Mouse (Mus musculus): Measurements from ENCODE around the gene Vmn1r235. TPM values are rescaled to one million over a fixed set of nuclear protein-coding genes. Genes with fewer than 3 reads are reported as not detected.
"Not testable (repeated sequence)": the region's sequence is repeated elsewhere in the genome, so short reads cannot be mapped to it uniquely, and the experiment has no call there.

The Vmn1r235 gene
- not detected in 2 replicates for polyA plus RNA-seq (2015; fragmentation: Nextera tagmentation; extraction: Ambion mirVana)

DNA sequence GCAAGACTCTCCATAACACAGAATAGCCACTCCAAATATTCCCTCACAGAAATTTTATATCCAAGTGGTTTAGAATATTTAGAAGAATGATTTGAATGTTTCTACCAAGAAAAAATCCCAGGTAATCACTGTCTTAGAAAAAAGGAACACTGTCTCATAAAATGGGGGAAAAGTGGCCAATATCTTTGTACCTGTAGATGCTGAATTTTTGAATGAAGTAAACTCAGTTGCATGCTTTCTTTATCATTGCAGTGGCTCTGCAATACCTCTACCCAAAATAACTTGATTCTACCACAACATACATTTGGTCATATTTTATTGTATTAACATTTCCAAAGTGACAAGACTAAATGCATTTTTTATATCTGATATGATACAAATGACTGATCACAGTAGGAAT lies at the start of gene Vmn1r235:
Gene Vmn1r235 (plus strand): TSS at position 301 of the 400 bp plus-strand sequence.
- Histone ChIP-seq H3K27me3 (ENCODE audit: control insufficient read depth, insufficient read depth, low read depth, low read length) (no peaks in the 10 kb centered on the region), H3K4me2 (ENCODE audit: low read depth, low read length) (no peak within 1 kb of the TSS), H3K27ac (ENCODE audit: low read length) (no peak within 1 kb of the TSS), H3K4me3 (ENCODE audit: low read length) (no peak within 1 kb of the TSS), H3K36me3 (ENCODE audit: control insufficient read depth, insufficient read depth, low read length) (no peaks in the 10 kb centered on the region), H3K9ac (ENCODE audit: low read length) (no peak within 1 kb of the TSS), H3K9me3 (ENCODE audit: control insufficient read depth, low read length) (no peaks in the 10 kb centered on the region), H3K4me1 (replicated peaks; ENCODE audit: control insufficient read depth, insufficient read depth, low read length) (no peaks in the 10 kb centered on the region)
- no peak for ATAC-seq (ENCODE audit: low read depth)

DNA sequence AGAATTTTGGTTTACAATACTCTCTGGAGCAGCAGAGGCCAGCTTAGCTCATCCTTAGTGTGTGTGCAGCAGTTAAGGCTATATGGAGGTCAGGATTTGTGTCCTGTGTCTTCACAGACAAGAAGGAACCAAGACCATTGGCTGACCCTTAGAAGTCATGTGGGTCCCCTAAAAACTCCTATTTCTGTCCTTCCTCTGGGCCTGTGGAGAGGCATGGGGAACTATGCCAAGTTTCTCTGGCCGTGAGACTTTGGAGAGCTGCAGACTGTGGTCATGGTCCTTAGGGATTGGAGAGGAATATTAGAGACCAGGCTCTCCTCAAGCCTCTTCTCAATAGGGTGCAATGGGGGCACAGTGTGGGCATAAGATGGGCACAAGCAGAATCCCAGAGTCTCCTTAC lies 45.1 kb upstream of the Vmn1r235 start:
- H3K9me3 ChIP-seq (ENCODE audit: control insufficient read depth, low read length); H3K9ac ChIP-seq (ENCODE audit: low read length); H3K4me2 ChIP-seq (ENCODE audit: low read depth, low read length); H3K4me3 ChIP-seq (ENCODE audit: low read length); H3K27me3 ChIP-seq (ENCODE audit: control insufficient read depth, insufficient read depth, low read depth, low read length); H3K36me3 ChIP-seq (ENCODE audit: control insufficient read depth, insufficient read depth, low read length); ATAC-seq (ENCODE audit: low read depth); H3K4me1 ChIP-seq (replicated peaks; ENCODE audit: control insufficient read depth, insufficient read depth, low read length); H3K27ac ChIP-seq (ENCODE audit: low read length): not testable (repeated sequence)
- WGBS = 47% methylated on average over 1 of the region's 1 CpGs

DNA sequence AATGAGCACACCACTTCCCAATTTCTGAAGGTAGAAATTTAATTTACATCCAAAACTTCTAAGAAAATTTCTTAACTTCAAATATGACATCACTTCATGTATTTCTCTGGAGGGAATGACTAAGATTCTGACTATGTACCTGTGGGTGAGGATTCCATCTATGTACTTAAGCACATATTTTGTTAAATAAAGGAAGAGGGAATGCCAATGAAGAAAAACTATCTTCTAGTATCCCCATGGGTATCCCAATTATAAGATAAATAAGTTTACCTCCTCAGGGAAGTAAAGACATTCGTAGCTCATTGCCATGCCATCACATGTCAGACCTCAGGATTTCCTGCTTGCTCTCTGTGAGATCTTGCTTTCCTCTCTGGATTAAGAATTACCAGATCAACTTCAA lies 30.4 kb upstream of the Vmn1r235 start, which contains the start of gene Vmn1r234:
Gene Vmn1r234 (plus strand): TSS at position 301 of the 400 bp plus-strand sequence.
- ATAC-seq (ENCODE audit: low read depth) = no peak
- no peak within 1 kb of the TSS for H3K4me2 ChIP-seq (ENCODE audit: low read depth, low read length)
- H3K27ac ChIP-seq (ENCODE audit: low read length) = no peak within 1 kb of the TSS
- H3K27me3 ChIP-seq (ENCODE audit: control insufficient read depth, insufficient read depth, low read depth, low read length) = no peaks in the 10 kb centered on the region
- H3K36me3 ChIP-seq (ENCODE audit: control insufficient read depth, insufficient read depth, low read length) = no peaks in the 10 kb centered on the region
- H3K9me3 ChIP-seq (ENCODE audit: control insufficient read depth, low read length) = no peaks in the 10 kb centered on the region
- no peaks in the 10 kb centered on the region for H3K4me1 ChIP-seq (replicated peaks; ENCODE audit: control insufficient read depth, insufficient read depth, low read length)
- WGBS = 77% methylated on average over 1 of the region's 1 CpGs
- H3K4me3 ChIP-seq (ENCODE audit: low read length) = no peak within 1 kb of the TSS
- no peak within 1 kb of the TSS for H3K9ac ChIP-seq (ENCODE audit: low read length)

DNA sequence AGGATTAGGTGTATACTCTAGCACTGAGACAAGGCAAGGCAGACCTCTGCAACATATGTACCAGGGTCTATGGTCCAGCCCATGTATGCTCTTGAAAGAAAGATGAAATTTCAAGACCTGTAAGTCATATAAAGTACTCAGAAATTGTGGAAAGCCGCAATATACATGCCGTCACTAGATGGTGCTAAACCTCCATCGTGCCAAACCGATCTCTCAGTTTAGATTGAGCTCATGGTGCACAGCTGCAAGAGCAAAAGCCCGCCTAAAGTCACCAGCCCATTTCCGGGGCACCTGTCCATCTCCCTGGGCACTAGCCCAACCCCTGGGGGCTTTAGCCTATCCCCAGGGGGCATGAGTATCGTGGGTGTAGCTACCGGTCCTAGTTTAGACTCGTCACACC lies 24.6 kb upstream of the Vmn1r235 start:
- ATAC-seq (ENCODE audit: low read depth) = no peak
- Histone ChIP-seq H3K9ac (ENCODE audit: low read length) (no peak overlapping the region), H3K4me1 (replicated peaks; ENCODE audit: control insufficient read depth, insufficient read depth, low read length) (no peaks in the 10 kb centered on the region), H3K27ac (ENCODE audit: low read length) (no peak overlapping the region), H3K4me2 (ENCODE audit: low read depth, low read length) (no peak overlapping the region), H3K27me3 (ENCODE audit: control insufficient read depth, insufficient read depth, low read depth, low read length) (no peaks in the 10 kb centered on the region), H3K4me3 (ENCODE audit: low read length) (no peak overlapping the region), H3K9me3 (ENCODE audit: control insufficient read depth, low read length) (no peaks in the 10 kb centered on the region), H3K36me3 (ENCODE audit: control insufficient read depth, insufficient read depth, low read length) (no peaks in the 10 kb centered on the region)
- 25% methylated on average over 9 of the region's 9 CpGs for WGBS

DNA sequence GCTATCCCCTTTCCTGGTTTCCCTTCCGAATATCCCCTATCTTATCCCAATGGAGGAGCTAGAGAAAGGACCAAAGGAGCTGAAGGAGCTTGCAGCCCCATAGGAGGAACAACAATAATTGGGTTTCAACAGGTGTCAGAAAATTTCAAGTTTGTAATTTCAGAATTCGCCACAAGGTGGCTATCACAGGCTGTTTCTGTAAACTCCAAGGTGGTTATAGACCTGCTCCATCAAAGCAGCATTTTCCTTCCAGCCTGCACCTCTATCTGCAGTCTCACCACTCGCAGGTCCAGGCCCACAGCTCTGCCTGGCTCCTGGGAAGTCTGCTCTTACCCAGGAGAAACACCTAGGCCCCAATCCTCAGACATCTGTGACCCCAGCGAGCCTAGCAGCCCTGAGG lies 15.9 kb downstream of the Vmn1r235 start:
- Histone ChIP-seq H3K4me2 (ENCODE audit: low read depth, low read length) (no peak overlapping the region), H3K27me3 (ENCODE audit: control insufficient read depth, insufficient read depth, low read depth, low read length) (no peaks in the 10 kb centered on the region), H3K4me3 (ENCODE audit: low read length) (no peak overlapping the region), H3K9ac (ENCODE audit: low read length) (no peak overlapping the region), H3K4me1 (replicated peaks; ENCODE audit: control insufficient read depth, insufficient read depth, low read length) (no peaks in the 10 kb centered on the region), H3K9me3 (ENCODE audit: control insufficient read depth, low read length) (no peaks in the 10 kb centered on the region), H3K27ac (ENCODE audit: low read length) (no peak overlapping the region), H3K36me3 (ENCODE audit: control insufficient read depth, insufficient read depth, low read length) (no peaks in the 10 kb centered on the region)
- ATAC-seq (ENCODE audit: low read depth) = no peak
- 6% methylated on average over 4 of the region's 4 CpGs for WGBS

DNA sequence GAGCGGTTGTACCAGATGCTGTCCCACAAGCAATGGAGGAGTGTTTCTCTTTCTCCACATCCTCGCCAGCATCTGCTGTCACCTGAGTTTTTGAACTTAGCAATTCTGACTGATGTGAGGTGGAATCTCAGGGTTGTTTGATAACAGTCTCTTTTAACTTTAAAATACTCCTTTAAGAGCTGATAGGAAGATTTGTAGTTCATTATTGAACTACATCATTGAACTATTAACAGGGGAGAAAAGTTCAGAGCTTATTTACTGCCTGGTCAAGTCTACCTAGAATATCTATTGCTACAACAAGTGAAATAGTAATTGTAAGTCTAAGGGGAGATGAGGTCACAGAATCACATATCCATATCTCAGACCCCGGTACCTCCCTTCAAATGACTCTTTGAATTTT lies 26.4 kb downstream of the Vmn1r235 start, which contains the start of gene Vmn1r236:
Gene Vmn1r236 (plus strand): TSS at position 301 of the 400 bp plus-strand sequence.
- no peak within 1 kb of the TSS for H3K4me3 ChIP-seq (ENCODE audit: low read length)
- H3K4me1 ChIP-seq (replicated peaks; ENCODE audit: control insufficient read depth, insufficient read depth, low read length) = no peaks in the 10 kb centered on the region
- H3K36me3 ChIP-seq (ENCODE audit: control insufficient read depth, insufficient read depth, low read length) = no peaks in the 10 kb centered on the region
- no peak within 1 kb of the TSS for H3K4me2 ChIP-seq (ENCODE audit: low read depth, low read length)
- no peak for ATAC-seq (ENCODE audit: low read depth)
- H3K9me3 ChIP-seq (ENCODE audit: control insufficient read depth, low read length) = no peaks in the 10 kb centered on the region
- no peak within 1 kb of the TSS for H3K9ac ChIP-seq (ENCODE audit: low read length)
- H3K27ac ChIP-seq (ENCODE audit: low read length) = no peak within 1 kb of the TSS
- no peaks in the 10 kb centered on the region for H3K27me3 ChIP-seq (ENCODE audit: control insufficient read depth, insufficient read depth, low read depth, low read length)
- 70% methylated on average over 3 of the region's 3 CpGs for WGBS

DNA sequence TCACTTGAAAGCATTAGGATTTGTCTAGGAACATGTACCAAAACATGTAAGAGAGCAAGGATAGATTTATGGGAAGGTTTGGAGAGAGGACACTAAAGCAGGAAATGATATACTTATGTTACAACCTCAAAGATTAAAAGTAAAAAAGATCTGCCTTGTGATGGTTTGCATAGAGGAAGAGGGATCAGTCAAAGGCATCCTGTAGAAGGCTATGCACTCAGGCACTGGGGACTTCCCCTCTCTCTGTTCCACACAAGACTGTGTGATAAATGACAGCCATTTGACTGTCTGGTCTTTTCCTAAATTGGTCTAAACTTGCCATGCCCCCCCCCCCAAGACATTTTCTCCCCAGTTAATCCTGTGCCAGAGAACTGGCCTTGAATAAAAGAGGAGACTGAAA lies 28.2 kb downstream of the Vmn1r235 start:
- Histone ChIP-seq H3K27me3 (ENCODE audit: control insufficient read depth, insufficient read depth, low read depth, low read length) (no peaks in the 10 kb centered on the region), H3K4me2 (ENCODE audit: low read depth, low read length) (no peak overlapping the region), H3K27ac (ENCODE audit: low read length) (no peak overlapping the region), H3K9me3 (ENCODE audit: control insufficient read depth, low read length) (no peaks in the 10 kb centered on the region), H3K4me3 (ENCODE audit: low read length) (no peak overlapping the region), H3K9ac (ENCODE audit: low read length) (no peak overlapping the region), H3K4me1 (replicated peaks; ENCODE audit: control insufficient read depth, insufficient read depth, low read length) (no peaks in the 10 kb centered on the region), H3K36me3 (ENCODE audit: control insufficient read depth, insufficient read depth, low read length) (no peaks in the 10 kb centered on the region)
- ATAC-seq (ENCODE audit: low read depth) = no peak

DNA sequence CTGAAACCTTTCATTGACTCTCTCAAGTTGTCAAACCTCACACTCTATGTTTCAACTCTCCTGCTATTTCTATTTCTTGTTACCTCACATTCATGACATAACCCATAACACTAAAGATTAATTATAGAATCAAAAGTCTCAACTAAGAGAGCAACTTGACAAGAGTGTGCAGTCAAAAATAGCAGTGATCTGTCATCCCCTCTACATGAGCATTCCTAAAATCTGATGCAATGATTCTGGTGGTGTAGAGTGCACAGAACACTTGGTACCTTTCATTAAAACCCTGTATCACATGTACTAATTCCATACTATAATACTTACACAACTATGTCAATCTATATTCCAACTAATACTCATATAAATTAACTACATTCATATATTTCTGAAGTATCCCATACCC lies 33.5 kb downstream of the Vmn1r235 start:
- Histone ChIP-seq H3K4me2 (ENCODE audit: low read depth, low read length) (no peak overlapping the region), H3K27ac (ENCODE audit: low read length) (no peak overlapping the region), H3K4me1 (replicated peaks; ENCODE audit: control insufficient read depth, insufficient read depth, low read length) (no peaks in the 10 kb centered on the region), H3K36me3 (ENCODE audit: control insufficient read depth, insufficient read depth, low read length) (no peaks in the 10 kb centered on the region), H3K4me3 (ENCODE audit: low read length) (no peak overlapping the region), H3K9ac (ENCODE audit: low read length) (no peak overlapping the region), H3K27me3 (ENCODE audit: control insufficient read depth, insufficient read depth, low read depth, low read length) (no peaks in the 10 kb centered on the region), H3K9me3 (ENCODE audit: control insufficient read depth, low read length) (no peaks in the 10 kb centered on the region)
- no peak for ATAC-seq (ENCODE audit: low read depth)

DNA sequence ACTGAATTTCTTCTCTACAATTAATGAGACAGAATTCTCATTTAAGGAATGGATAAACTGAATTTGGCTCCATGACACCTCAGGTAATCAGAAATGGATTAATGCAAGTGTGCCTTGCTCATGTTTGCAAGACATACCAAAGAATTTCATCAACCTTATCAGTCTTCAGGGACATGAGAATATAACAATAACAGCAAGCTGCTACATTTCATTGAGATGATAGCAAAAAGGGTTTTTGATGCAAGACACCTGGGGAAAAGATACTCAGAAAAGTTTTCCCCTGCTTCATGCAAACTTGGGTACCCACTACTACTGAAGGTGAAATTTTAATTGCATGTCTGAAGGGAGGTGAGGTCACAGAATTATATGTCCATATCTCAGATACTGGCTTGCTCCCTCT lies 55.4 kb downstream of the Vmn1r235 start, which contains the start of gene Vmn1r237:
Gene Vmn1r237 (plus strand): TSS at position 301 of the 400 bp plus-strand sequence.
- no peaks in the 10 kb centered on the region for H3K27me3 ChIP-seq (ENCODE audit: control insufficient read depth, insufficient read depth, low read depth, low read length)
- H3K4me1 ChIP-seq (replicated peaks; ENCODE audit: control insufficient read depth, insufficient read depth, low read length) = no peaks in the 10 kb centered on the region
- H3K27ac ChIP-seq (ENCODE audit: low read length) = no peak within 1 kb of the TSS
- no peak within 1 kb of the TSS for H3K4me3 ChIP-seq (ENCODE audit: low read length)
- H3K4me2 ChIP-seq (ENCODE audit: low read depth, low read length) = no peak within 1 kb of the TSS
- no peak within 1 kb of the TSS for H3K9ac ChIP-seq (ENCODE audit: low read length)
- no peak for ATAC-seq (ENCODE audit: low read depth)
- no peaks in the 10 kb centered on the region for H3K36me3 ChIP-seq (ENCODE audit: control insufficient read depth, insufficient read depth, low read length)
- no peaks in the 10 kb centered on the region for H3K9me3 ChIP-seq (ENCODE audit: control insufficient read depth, low read length)
